Mouse (Mus musculus) olfactory bulb, adult 2 months (tissue): ENCODE results near the gene Hist2h3b.

Source experiments
- CTCF ChIP-seq: fragments of 200-500 bp; IDR thresholded peaks from 2 replicates; pipeline ENCODE4 v1.5.1; 2012; ENCODE audit warnings: low read depth, mild to moderate bottlenecking, low read length, moderate library complexity; ENCODE audit not compliant: insufficient read depth
- POLR2A ChIP-seq: fragments of 200-500 bp; IDR thresholded peaks from 2 replicates; pipeline ENCODE4 v1.6.1; 2012; ENCODE audit warnings: mild to moderate bottlenecking, low read depth, low read length, moderate library complexity; ENCODE audit not compliant: insufficient read depth

DNA sequence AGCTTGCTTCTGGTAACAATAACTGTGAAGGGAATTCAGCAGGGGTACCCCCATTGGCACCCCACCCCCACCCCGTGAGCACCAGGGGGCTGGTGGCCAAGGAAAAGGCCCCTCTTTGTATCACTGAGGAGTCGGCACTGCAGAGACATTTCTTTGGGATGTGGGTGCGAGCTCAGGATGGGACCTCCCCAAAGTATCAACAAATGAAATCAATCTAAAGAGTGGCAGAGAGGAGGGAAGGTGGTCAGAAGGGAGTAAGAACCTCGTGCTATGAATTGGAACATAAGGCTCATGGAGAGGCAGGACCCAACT is 19.5 kb upstream of the Hist2h3b start:
- TF ChIP-seq CTCF (no peak), POLR2A (no peak)
